Mouse (Mus musculus) heart, adult 8-10 months (tissue): Measurements from ENCODE around the gene Aagab. TPM values are rescaled to one million over a fixed set of nuclear protein-coding genes. Genes with fewer than 3 reads are reported as not detected.
A peak's percentile ranks its signal among the peaks of the same experiment; 100 is the strongest.

Experiments
- DNase-seq: peaks from one replicate; pipeline ENCODE4 v3.0.0; 2022; ENCODE audit warnings: low spot score
- total RNA-seq, 4 experiments: library from RNA; stranded (reverse); gene quantifications; 2 replicates each; pipeline ENCODE4 v1.2.4; 2022

Aagab gene
- total RNA-seq, 4 experiments from 2014 or later = 14.6 to 23.9 (median 20.2) TPM

DNA sequence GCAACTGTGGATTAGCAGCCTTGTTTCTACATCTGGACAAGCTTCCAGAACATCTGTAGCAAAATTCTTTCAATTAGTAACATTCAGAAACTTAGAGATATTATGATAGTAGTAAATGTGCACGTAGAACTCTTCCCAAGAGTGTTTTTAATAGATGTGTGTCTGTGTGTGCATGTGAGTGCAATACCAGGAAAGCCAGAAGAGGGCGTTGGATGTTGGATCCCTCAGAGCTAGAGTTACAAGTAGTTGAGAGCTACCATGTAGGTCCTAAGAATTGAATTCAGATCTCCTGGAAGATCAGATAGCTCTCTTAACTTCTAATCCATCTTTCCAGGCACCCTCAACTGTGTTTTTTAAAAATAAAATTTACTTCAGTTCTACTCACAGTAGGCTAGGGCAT lies 4.1 kb downstream of the Aagab start:
- no peak for DNase-seq

GRCm38 (mm10) chr9:63608006-63608405 lies 5.5 kb downstream of the Aagab start:
- DNase-seq = no peak

- DNase-seq = no peak
Observed at GRCm38 (mm10) chr9:63609246-63609645, 6.8 kb downstream of the Aagab start.

GRCm38 (mm10) chr9:63609776-63610175 lies 7.3 kb downstream of the Aagab start:
- DNase-seq = no peak

- DNase-seq = no peak
Observed at GRCm38 (mm10) chr9:63610231-63610630, 7.8 kb downstream of the Aagab start.

- DNase-seq = peak; percentile 35
Observed at GRCm38 (mm10) chr9:63610841-63611366, 8.4 kb downstream of the Aagab start.

GRCm38 (mm10) chr9:63611967-63612366 lies 9.5 kb downstream of the Aagab start:
- DNase-seq = no peak

GRCm38 (mm10) chr9:63612565-63613515 lies 10.4 kb downstream of the Aagab start:
- DNase-seq = no peak

- DNase-seq = no peak
Observed at GRCm38 (mm10) chr9:63613569-63613968, 11.1 kb downstream of the Aagab start.

GRCm38 (mm10) chr9:63614018-63614985 lies 11.8 kb downstream of the Aagab start:
- no peak for DNase-seq

- DNase-seq = no peak
Observed at GRCm38 (mm10) chr9:63617967-63618366, 15.5 kb downstream of the Aagab start.

DNA sequence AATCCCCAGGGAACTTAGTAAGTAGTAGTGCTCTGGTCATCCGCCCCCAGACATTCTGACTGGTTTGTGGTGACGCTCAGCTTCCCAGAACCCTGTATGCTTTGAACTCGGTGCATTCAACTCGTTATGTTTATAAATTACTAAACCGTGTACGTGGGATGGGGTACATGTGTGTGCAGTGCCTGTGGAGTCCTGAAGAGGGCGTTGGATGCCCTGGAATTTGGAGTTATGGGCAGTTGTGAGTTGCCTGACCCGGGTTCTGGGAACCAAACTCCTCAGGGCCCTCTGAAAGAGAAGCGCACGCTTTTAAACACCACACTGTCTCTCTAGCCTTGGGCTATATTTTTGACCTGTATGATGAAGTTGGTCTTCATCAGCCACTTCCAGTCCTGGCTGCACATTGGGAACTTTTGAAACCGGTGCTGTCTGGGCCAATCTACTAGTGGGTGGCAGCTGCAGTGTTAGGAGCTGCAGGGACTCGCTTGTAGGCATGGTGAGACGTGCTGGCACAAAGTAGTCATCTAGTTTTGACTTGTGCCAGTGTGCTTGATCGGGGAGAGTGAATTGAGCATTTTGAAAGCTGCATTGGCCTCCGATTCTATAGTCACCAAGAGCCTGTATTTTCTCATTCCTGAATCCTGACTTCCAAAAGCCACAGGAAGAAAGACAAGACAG lies 21.6 kb downstream of the Aagab start:
- DNase-seq = no peak

GRCm38 (mm10) chr9:63625090-63625756 lies 22.8 kb downstream of the Aagab start:
- DNase-seq = no peak

DNA sequence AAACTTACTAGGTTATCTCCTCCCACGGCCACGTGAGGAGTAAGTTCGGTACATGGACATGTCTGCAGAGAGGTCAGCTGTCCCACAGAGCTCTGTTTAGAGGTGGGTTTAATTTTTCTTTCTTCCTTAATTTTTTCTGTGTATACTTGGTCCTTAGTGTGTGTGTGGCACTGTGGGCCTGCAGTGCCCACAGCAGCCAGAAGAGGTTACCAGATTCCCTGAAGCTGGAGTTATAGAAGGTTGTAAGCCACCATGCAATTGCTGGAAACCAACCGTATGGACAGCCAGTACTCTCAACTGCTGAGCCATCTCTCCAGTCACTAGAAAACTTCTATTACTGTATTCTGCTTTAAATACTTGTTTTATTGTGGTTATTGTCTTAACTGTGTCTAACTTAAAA lies 29.6 kb downstream of the Aagab start:
- DNase-seq = no peak

- DNase-seq = no peak
Observed at GRCm38 (mm10) chr9:63632924-63633323, 30.5 kb downstream of the Aagab start.

DNA sequence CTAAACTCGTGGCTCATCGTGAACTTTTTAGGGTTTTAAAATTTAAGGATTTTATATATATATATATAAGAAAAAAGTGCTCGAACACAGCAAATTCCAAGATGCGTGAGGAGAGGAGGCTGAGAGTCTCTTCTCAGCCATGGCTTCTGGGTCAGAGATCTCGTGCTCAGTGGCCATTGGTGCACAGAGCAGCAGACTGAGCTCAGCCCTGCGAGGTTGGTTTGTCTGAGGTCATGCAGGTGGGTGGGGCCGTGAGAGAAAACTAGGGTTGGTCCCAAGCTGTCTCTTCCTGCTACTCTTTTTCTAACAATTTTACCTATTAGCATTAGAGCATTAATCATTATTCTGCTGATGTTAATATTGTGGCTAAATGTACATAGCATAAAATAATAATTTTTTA lies 30.9 kb downstream of the Aagab start:
- DNase-seq = no peak

GRCm38 (mm10) chr9:63636113-63636512 lies 33.7 kb downstream of the Aagab start:
- no peak for DNase-seq

GRCm38 (mm10) chr9:63641983-63642646 lies 39.7 kb downstream of the Aagab start:
- no peak for DNase-seq

GRCm38 (mm10) chr9:63644011-63644410 lies 41.6 kb downstream of the Aagab start:
- no peak for DNase-seq

DNA sequence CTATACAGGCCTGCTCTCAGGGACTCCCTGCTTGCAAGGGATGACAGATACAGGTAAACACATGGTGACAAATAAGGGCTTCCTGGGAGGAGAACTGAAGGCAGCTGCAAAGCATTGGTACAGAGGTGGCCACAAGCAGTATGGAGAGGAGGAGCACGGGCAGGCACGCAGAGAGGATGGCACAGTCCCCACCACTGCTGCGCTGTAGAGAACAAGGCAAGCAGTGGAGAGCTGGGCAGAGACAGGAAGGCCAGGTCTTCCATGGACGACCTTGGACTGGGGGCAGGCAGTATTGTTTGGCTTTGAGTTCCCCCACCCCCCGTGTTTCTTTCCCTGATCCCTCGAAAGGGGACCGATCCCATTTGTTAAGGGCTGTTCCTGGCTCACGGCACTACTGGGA lies 42.6 kb downstream of the Aagab start:
- DNase-seq = no peak
